Mouse (Mus musculus) frontal cortex, postnatal 36 days (tissue): ENCODE measurements at regions not wholly inside any gene's neighbourhood (a gene's known extent, or its start where the extent isn't known, plus 50 kb on each side); places are given as distances from the start of the nearest gene placed in this dataset.

Experiments used
- DNase-seq, 2 experiments: peaks; one replicate each; pipeline ENCODE4 v3.0.0; 2022; ENCODE audit warnings: low spot score in 2 of 2

DNA sequence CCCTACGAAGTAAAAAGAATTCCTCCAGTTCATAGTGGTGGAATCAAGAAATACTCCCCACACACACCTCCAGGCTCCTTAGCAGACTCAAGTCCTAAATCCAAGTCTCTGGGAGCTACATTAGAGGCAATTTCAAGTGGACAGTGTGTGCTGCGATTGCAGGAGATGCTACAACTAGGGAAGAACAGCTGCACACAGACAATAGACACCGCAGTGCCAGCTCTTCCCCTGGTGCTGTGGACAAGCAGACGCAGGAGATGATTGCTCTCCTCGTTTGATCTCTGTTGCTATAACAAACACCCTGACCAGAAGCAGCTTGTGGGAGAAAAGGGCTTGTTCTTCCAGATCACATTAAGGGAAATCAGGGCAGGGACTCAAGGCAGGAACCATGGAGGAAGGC, 517.1 kb upstream of the Adam5 start:
- DNase-seq: no peak

DNA sequence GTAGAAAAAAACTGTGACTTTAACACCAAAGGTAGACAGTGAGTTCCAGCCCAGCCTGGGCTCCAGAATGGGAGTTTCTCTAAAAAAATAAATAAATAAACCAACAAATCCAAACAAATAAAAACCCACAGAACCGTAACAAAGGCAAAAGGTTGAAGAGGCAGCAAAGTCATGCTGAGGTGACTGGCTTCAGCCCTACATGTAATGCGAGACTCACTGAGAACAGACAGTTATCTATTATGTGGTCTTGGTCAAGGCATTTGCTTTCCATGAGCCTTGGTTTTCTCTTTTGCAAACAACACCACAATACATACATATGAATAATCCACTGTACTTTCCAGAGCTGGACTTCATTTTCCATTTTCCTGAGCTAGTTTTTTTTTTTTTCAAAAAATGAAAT, 516.6 kb upstream of the Adam5 start:
- DNase-seq: no peak

DNA sequence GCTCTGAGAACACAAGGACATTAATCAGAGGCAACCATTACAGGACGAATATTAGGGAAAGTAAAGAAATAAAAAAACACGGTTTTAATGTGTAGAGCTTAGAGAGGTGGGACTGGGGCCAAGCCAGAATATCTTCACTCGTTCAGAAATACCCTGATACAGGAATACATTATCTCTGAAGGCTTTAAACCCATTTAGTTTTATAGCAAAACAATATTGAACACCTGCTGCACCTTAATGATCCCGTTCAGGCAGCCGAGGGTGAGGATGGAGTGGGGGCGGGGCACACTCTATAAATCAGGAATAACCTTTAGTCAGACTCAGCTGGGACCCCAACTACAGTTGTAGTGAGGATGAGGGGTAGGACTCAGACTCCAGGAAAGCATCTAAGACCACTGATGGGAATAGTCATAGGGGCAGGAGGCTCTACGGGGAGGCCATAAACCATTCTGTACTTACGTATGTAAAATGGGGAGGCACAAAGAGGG, 508.0 kb upstream of the Adam5 start:
- no peak for DNase-seq

DNA sequence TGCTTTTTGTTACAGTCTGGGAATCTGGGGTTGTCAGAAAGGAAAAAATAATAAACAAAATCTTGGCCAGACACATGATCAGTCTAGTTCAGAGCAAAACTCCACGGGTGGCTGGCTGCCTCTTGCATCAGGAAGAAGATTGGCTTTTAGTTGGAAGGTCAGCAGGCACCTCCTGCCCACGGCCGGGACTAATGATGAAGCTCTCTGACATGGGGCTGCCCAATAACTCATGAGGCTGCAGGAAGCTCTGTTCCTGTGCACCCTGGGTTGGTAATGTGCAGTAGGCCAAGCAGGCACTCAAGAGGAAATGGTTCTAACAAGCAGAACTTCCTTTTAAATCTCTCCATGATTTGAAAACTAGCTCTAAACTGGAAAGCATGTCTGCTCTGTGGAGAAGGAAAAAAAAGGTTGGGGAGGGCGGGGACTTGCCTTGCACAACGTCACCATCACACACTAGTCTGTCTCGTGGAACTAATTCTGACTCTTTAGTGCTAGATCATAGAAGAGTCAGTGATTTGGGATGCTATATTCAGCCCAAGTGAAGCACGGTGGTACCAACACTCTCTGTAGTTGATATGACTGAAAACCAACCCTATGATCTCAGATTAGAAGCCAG, 507.1 kb upstream of the Adam5 start:
- DNase-seq: no peak

DNA sequence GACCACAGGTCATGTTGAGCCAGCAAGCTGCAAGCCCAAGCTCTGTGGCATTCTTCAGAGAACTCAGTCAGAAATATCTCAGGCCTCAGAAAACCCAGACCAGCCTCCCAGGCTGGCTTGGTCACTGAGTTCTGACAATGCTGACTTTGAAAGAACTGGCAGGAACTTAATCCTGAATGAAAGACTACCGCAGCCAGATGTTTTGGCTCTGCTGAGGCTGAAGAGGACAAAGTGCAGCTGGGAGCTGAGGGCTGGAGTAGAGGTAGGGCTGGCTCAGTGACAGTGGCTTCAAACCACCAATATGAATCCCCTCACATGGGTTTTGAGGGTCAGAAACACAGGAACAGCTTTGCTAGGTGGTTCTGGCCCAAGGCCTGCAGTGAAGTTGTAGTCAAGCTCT, 505.6 kb upstream of the Adam5 start:
- no peak for DNase-seq

DNA sequence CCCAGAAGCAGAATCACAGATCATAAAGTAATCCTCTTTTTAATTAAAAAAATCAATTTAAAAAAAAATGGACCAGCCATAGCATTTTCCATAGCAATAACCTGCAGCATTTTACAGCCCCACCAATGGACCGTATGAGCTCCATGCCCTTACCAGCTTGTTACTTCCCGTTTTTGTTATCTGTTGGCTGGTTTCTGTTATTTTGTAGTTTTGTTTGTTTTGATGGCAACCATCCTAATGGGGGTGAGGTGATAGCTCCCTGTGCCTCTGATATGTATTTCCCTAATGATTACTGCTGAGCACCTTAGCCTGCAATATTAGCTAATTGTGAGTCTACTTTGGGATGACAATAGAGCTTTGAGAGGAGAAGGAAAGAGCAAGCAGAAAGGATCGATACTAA, 504.1 kb upstream of the Adam5 start:
- DNase-seq: no peak

DNA sequence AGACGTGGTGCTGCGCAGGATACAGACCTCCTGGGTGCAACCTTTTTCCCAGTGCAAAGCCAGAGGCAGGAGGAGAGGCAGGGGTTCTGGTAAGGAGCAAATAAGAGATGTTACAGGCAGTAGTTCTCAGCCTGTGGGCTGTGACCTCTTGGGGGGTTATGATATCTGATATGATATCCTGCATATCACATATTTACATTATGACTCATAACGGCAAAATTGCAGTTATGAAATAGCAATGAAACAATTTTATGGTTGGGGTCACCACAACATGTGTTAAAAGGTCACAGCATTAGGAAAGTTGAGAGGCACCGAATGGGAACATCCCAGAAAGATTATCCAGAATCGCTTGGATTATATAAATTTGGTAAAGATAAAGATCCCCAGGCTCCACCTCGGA, 502.8 kb upstream of the Adam5 start:
- no peak for DNase-seq

DNA sequence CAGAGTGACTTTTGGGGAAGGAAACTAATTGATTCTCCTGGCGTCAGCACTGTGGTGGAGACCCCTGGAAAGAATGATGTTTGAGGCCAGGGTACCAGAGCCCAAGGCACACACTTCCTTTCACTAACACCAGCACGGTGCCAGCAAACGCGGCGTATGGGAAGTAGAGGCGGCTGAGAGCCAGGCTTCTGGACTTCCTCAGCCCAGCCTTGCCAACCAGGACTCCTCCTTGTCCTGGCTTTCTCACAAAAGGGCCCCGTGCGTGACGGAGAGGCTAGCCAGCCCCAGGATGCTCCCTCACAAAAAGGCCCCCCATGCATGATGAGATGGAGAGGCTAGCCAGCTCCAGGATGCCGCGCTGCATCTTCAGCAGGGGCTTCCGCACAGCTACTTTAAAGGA, 502.1 kb upstream of the Adam5 start:
- no peak for DNase-seq

DNA sequence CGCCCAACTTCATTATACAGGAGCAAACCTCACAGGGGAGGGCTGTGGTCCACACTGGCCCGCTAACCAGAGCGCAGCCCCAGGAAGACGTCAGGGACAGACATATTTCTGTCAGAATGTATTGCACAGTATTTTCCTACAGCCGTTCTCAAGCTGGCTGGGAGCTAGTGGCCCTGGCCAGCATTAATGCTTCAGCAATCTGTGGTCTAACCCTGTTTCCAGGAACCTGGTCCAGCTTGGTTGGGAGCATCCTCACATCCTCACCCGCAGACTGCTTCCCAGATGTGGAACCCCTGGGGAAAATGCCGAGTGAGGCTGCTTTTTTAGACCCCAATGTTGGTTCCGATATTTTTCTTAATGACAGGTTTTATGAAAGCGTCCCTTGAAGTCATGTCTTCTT, 500.6 kb upstream of the Adam5 start:
- no peak for DNase-seq

DNA sequence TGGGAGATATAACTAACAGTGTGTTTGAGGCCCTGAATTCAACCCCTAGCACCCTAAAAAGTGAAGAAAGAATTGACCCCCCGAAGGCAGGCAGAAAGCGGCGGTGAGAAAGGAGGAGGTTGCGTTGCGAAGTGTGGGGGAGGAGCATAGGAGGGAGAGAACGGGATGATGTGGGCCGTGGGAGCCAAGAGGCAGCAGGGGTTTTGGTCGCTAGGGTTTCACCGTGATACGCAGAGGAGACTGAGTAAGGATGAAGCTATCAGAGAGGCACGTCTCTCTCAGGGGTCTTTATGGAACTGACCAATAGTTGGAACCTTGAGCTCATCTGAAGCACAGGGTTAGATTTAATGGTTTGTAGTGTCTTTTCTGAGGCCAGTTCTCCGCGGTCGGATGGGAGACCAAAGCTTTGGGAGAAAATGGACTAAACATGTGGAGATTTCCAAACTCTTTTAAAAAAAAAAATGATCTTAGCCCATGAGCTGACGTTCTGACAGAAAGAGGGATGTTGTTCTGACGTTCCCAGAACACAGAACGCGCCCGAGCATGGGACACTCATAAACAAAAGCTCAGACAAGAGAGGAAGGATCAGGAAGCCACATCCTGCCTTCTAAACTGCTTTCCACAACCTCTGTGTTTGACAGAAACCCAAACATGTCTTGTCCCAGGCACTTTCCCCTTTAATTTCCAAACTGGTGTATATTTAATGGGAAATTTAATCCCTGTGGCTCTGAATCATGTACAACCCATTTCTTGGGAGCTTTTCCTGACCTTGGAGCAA, 499.7 kb upstream of the Adam5 start:
- no peak for DNase-seq

DNA sequence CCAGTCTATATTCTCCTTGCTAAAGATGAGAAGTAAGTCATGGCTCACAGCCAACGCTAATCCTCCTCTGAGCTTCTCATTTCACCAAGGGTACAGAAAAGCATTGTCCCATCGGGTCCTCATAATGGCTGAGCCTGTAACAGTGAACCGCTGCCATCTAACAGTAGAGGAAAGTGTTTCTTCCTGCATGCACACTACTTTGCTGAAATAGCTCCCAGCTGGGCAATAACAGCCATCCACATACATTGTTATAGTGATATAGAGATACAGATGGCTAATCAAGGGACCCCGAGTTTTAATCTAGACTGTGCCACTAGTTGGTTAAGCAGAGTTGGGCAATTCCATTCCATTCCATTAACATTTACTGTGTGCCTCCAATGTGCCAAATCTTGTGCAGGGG, 492.2 kb upstream of the Adam5 start:
- DNase-seq: no peak

DNA sequence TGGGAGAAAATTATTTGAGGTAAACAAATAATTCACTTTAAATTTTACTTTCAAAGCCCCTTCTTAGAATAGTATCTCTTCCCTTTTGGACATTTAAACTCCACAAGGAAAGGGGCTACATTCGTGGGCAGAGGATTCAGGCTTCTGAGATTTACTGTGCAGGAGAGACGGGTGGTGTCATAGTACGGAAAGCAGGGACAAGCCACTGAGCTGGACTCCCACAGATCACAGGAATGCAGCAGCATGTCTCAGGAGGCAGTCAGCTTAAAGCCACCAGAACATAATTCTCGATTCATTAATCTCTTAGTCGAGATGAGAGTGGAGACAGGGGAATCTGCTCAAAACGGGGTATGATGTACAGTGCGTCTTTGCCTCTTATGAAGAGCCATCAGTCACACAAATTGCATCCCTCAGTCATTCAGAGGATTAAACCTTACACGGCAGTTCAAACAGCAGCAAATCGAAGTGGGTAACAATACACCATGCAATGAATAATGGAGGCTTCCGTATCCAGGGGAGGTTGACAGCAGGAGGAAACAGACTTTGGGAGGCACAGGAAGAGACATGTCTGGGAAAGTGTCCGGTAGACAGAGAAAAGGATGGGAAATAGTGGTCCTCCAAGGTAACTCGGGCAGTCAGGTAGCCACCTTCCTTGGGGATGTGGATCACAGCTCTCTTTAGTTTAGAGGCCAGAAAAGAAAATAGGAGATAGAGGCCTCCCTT, 487.8 kb upstream of the Adam5 start:
- no peak for DNase-seq

DNA sequence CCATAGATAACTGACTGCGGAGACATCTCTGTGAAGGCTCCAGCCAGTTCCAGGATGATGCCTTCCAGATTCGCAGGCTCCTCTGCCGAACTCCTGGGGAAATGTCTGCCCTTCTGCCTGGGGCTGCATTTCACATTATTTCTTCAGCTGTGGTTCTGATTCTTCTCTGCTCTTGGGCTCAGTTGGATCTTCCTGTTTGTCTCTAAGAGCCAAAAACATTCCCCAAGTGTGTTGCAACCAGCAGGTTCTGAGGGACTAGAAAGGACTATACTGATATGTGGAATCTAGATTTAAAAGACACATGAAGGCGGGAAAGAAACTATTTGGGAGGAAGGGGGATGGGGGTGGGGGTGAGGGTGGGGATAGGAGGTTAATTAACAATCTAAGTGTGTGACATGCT, 483.8 kb upstream of the Adam5 start:
- DNase-seq: no peak

DNA sequence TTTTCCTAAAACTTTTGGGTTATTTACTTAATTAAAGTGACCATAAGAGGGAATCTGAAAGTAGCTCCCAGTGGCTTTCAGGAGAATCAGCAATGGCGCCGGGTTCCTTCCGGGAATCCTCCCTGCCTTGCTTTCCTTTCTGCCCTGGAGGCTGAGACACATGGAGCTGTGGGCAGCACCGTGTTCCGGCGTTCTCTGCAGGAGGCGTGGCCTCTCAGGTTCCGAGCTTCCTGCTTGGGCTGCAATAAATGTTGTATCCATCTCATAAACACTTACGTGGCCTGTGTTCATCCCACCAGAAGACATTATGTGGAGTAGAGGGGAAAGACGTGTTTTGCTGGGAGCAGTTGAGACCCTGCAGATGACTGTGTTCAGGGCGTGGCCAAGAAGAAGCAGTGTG, 483.3 kb upstream of the Adam5 start:
- no peak for DNase-seq

DNA sequence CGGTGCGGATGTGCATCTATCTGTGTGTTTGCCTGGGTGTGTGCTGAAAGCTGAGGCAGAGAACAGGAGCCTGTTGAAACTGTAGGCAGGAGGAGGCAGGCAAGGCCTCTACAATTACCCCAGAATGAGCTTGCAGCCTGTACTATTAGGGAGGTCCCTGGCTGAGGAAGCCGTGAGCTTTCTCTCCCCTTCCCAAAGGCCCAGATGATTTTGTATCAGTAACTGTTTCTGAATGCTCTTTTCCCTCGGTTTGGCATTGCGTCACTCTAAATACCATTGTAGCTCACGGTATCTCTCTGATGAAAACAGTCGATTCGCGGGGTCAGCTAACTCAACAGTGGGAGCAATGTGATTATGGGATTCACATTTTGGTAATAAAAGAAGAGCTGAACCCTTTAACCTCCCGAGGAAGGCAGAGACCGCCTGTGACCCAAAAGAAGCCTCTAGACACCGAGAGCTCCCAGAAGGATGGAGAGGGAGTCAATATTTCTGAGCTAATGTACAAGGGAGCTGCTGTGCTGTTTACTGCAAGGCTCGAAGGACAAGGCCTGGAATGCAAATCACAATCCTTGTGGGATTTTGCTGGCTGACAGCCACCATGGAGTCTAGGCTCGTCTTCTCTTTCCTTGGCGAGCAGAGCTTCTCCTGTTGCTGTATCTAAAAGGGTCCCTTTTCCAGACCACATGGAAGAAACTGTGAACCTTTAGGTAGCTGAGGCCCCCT, 482.8 kb upstream of the Adam5 start:
- no peak for DNase-seq
